Mouse (Mus musculus): ENCODE measurements around the gene Cct3.
"Not testable (repeated sequence)": the region's sequence is repeated elsewhere in the genome, so short reads cannot be mapped to it uniquely, and the experiment has no call there.

The Cct3 gene

DNA sequence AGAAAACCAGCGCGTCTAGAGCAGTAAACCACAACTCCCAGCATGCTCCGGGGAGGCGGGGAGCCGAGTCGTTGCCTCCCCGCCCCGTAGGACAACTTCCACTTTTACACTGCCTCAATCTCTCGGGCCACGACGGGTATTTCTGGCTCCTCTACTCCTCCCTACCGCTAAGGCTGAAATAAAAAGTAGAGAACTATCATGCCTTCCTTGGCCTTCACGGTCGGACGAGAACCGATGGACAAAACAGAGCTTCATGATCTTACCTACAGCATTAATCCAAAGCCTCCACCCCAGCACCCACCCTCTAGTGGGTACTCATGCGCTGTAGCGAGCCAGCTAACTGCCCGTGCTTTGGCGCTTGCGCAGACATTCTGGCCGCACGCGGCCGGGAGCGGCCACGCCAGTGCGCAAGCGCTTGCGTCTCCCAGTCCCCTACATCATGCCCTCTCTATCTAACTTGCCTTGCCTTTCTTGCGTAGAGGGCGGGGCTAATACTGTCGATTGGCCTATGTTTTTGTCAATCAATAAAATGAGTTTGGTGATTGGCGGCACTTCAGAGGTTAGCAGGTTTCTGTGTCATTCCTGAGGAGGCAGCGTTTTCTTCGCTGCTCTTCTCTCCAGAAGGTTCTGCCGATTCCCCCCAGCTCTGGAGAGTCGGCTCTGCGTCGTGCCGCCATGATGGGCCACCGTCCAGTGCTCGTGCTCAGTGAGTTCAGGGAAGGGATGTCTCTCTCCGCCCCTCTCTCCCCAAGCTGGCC is at the start of gene Cct3, which contains the start of gene Tsacc:
Gene Cct3, plus strand, starts transcription at position 556 of the 758 bp plus-strand sequence.
Gene Tsacc, minus strand, starts transcription at position 439 of the 758 bp plus-strand sequence.
- DNase-seq: peak; percentile 90

GRCm38 (mm10) chr3:88247666-88248065 is 49.2 kb upstream of the Cct3 start:
- DNase-seq: no peak

- DNase-seq: no peak
Measured at GRCm38 (mm10) chr3:88248406-88248805, 48.5 kb upstream of the Cct3 start.

DNA sequence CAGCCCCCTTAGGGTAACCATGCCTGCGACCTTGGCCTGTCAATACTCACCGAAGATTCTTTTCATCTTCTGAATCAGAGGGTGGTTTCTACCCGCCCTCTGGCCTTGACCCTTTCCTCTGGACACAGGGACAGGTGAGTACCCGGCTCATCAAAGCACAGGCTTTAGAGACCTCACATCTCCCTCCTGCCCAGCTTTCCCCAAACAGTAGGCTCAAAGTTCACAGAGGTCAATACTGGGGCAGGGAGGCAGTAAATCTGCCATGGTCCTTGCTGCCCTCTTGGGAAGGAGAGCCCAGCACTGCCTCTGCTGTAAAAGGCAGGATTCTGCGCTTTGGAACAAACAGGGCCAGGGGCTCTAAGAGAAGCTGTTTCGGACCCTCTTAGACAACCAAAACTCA is 44.2 kb upstream of the Cct3 start:
- no peak for DNase-seq

DNA sequence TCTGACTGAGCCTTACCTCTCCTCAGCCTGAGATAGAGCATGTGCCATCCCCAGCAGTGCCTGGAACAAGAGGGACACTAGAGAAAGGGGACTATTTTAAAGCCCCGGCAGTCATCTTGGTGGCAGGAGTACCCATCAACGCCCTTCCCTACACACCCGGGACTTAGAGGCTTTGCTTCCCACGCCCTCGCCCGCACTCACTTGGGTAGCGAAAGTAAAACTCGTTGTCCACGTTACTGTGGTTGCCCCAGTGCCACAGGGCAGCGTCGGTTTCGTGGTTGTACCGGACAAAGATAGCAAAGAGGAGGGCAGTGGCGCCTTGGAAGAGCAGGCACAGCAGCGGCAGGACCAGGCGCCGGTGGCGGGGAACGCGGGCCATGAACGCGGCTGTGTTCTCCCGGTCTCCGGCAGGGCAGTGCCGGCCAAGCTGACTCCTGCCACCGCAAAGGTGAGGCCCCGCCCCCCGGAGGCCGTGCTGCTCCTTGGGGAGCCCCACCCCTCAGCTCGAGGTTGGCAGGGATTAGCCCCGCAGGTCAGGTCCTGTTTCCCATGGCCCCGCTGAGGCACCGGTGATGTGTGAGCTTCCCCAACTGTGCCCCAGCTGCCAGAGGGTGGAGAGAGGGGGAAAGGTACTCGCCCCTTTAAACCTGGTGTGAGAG is 42.5 kb upstream of the Cct3 start, which contains the start of gene Rhbg:
Gene Rhbg, minus strand, starts transcription at position 442 of the 659 bp plus-strand sequence.
- no peak for DNase-seq

DNA sequence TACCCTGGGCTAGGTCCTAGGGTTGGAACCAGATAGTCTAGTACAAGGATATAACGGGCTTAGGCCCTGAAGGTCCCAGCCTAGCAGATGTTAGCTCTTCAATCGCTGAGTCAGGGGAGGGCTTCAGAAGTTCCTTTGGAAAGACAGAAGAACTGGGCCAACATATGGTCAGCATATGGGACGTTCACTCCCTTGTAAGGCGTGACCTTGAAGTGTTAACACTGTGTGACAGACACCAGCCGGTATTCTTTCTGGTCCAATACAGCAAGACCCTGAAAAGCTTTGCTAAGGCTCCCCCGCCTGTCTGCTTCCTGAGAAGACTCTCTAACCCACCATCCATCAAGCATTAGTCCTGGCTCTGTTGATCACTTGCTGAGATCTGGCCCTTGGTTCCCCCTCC is 41.0 kb upstream of the Cct3 start:
- no peak for DNase-seq

DNA sequence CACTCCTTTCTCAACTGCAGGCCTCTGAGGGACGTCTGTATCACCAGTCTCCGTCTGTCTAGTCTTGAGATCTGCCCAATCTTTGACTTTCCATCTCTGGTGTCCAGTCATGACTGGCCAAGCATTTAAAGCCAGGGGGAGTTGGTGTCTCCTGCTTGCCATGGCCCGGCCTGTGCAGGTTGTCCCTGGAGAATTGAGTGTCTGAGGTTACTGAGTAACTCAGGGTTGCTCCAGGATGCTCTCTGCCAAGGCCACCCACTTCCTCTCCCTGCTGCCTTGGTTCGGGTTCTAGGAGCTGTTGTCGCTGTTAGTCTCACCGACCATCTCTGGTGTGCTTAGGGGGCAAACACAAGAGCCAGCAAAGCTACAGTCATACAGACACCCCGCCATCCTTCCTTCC is 40.5 kb upstream of the Cct3 start:
- no peak for DNase-seq

DNA sequence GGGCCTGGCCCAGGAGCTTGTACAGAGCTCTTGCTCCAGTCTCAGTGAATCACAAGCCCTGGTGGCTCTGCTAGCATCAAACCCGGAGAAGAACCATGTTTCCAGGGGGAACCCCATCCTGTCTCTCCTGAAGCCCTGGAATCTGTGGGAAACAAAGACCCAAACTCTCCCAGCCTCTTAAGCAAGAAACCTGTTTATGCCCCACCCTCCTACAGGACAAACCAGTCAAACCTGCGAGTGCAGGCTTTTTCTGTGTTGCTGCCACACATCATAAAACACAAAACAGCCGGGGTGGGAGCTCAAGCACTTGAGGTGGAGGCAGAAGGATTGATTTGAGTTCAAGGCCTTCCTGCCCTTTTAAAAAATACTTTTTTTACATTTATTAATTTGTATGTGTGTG is 34.6 kb upstream of the Cct3 start:
- no peak for DNase-seq

- DNase-seq: not testable (repeated sequence)
Measured at GRCm38 (mm10) chr3:88268014-88268413, 28.9 kb upstream of the Cct3 start.

DNA sequence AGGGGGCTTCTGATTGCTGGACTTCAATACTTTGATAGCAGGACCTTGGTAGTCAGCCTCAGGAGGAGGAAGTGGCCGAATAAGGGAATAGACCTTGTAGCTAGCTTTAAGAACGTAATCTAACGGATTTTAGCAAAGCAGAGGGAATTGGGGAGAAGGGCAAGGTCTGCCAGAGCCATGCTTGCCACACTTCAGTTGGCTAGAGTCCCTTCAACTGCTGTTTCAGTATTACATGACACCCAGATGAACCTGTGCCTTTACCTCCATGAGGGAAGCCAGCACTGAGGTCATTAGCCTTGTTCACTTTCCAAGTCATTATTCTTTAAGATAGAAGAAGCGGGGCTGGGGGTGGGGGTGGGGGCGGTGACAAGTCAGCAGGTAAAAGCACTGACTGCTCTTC is 27.9 kb upstream of the Cct3 start:
- no peak for DNase-seq

DNA sequence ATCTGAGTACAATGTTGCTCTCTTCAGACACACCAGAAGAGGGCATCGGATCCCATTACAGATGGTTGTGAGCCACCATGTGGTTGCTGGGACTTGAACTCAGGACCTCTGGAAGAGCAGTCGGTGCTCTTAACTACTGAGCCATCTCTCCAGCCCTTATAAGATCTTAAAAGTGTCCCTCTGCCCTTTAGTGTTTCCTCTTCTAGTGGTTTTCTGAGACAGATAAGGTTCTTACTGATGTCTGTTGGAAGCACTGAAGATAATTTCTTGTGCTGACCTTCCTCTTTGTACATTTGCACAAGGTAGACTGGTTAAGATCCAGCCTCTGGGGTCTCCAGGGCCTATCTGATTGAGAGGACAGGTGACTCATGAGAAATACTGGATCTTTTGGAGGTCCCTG is 25.6 kb upstream of the Cct3 start:
- DNase-seq: not testable (repeated sequence)

DNA sequence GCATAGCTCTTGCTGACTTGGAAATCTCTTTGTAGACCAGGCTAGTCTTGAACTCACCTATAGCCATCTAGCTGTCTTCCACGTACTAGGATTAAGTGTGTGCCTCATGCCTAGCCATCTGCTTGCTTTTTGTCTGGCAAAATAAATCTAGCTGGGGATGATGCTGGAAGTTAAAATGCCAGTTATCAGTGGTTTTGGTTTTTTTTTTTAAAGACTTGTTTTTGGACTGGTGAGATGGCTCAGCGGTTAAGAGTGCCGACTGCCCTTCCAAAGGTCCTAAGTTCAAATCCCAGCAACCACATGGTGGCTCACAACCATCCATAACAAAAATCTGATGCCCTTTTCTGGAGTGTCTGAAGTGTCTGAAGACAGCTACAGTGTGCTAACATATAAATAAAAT is 25.1 kb upstream of the Cct3 start:
- no peak for DNase-seq

GRCm38 (mm10) chr3:88274002-88274401 is 22.9 kb upstream of the Cct3 start:
- no peak for DNase-seq

- no peak for DNase-seq
Measured at GRCm38 (mm10) chr3:88276121-88276520, 20.8 kb upstream of the Cct3 start.

- peak; percentile 20 for DNase-seq
Measured at GRCm38 (mm10) chr3:88276529-88277143, 20.3 kb upstream of the Cct3 start.

- no peak for DNase-seq
Measured at GRCm38 (mm10) chr3:88280035-88280434, 16.9 kb upstream of the Cct3 start.

- DNase-seq: not testable (repeated sequence)
Measured at GRCm38 (mm10) chr3:88281141-88281916, 15.6 kb upstream of the Cct3 start.

GRCm38 (mm10) chr3:88284815-88285564 is 11.9 kb upstream of the Cct3 start:
- not testable (repeated sequence) for DNase-seq

DNA sequence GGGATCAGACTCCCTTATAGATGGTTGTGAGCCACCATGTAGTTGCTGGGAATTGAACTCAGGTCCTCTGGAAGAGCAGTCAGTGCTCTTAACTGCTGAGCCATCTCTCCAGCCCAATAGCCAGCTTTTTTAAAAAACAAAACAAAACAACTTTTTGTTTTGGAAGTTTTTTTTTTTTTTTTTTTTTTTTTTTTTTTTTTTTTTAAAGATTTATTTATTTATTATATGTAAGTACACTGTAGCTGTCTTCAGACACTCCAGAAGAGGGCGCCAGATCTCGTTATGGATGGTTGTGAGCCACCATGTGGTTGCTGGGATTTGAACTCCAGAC is 11.4 kb upstream of the Cct3 start:
- DNase-seq: not testable (repeated sequence)

- no peak for DNase-seq
Measured at GRCm38 (mm10) chr3:88287110-88287509, 9.8 kb upstream of the Cct3 start, which contains the start of gene Gm38392. TSS of gene Gm38392 (minus strand) at chr3:88287210.

- DNase-seq: not testable (repeated sequence)
Measured at GRCm38 (mm10) chr3:88288133-88288713, 8.7 kb upstream of the Cct3 start.

DNA sequence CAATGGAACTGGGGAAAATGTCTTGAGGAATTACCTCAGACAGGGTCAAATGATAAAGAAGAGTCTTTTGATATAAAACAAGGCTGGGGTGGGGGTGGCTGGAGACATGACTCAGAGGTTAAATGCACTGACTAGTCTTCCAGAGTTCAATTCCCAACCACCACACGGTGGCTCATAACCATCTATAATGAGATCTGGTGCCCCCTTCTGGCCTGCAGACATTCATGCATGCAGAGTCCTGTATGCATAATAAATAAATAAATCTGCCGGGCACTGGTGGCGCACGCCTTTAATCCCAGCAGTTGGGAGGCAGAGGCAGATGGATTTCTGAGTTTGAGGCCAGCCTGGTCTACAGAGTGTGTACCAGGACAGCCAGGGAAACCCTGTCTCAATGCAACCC is 4.9 kb upstream of the Cct3 start:
- DNase-seq: peak; percentile 20

All from right cerebral cortex, postnatal 14 days (tissue).